In the genomic region with DNA sequence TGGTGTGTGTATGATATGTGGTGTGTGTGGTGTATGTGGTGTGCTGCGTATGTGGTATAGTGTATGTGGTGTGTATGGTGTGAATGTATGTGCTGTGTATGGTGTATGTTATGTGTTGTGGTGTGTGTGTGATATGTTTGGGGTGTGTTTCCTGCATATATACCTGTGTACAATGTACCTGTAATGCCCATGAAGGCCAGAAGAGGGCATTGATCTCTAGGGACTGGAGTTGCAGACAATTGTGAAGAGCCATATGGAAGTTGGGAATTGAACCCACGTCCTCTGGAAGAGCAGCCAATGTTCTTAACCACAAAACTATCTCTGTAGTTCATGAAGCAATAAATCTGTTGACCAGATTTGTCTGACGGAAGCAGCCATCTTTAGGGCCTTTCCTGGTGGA, we compare ENCODE assay signal across 12 mouse cellular contexts. TPM values are rescaled to one million over a fixed set of nuclear protein-coding genes. Genes with fewer than 3 reads are reported as not detected.
A peak's percentile ranks its signal among the peaks of the same experiment; 100 is the strongest.
DNase-seq lines count a peak whose midpoint lies in the region; ATAC-seq and TF ChIP-seq lines count a peak whose summit lies in the region.
"Had no signal": no experiment of that assay in that cellular context is flagged by ENCODE, and none has a peak within 500 bp of the region (broad histone marks: within the 10 kb centered on the region; RNA-seq: fewer than 3 reads in every experiment).

No protein-coding gene starts in this region.

- TF ChIP-seq POLR2A in CH12.LX (IDR thresholded peaks at IDR 0.05; ENCODE audit: low read depth, low read length) = no peak

- H3K4me3 ChIP-seq in hindbrain, postnatal 0 days (ENCODE audit: low read length) = no peak overlapping the region
- no peak overlapping the region for H3K4me3 ChIP-seq in hindbrain, embryonic 10.5 days
- H3K4me3 ChIP-seq in liver, postnatal 0 days (ENCODE audit: low read depth, low read length) = no peak overlapping the region
- H3K4me3 ChIP-seq in CH12.LX (replicated peaks in 1 of 3; ENCODE audit: low read depth in 2 of 3, low read length in 2 of 3, poor library complexity in 1 of 3) = no peak overlapping the region
- H3K4me3 ChIP-seq: heart, embryonic 15.5 days; limb, embryonic 12.5 days; myocyte had no signal

- no peak for ATAC-seq in hindbrain, postnatal 0 days
- ATAC-seq in liver, postnatal 0 days = no peak

- H3K9ac ChIP-seq in hindbrain, postnatal 0 days (replicated peaks; ENCODE audit: low read length) = no peak overlapping the region
- H3K9ac ChIP-seq in liver, postnatal 0 days (replicated peaks) = no peak overlapping the region
- no peak overlapping the region for H3K9ac ChIP-seq in CH12.LX (ENCODE audit: insufficient read depth, low read depth)
- H3K9ac ChIP-seq: heart, embryonic 15.5 days; limb, embryonic 12.5 days had no signal

- no peaks in the 10 kb centered on the region for H3K79me2 ChIP-seq in CH12.LX (replicated peaks; ENCODE audit: control insufficient read depth, extremely low read depth, insufficient read depth, poor library complexity, severe bottlenecking)

- dilution Hi-C loops in CH12.LX (cut with MboI; ENCODE audit: extremely low pct_ligation_motif_present, extremely low pct_unique_long_range_greater_than_20kb, low sequenced_read_pairs) = no loop called here

- no peak for TF ChIP-seq EP300 in liver, postnatal 0 days (IDR thresholded peaks at IDR 0.05; ENCODE audit: low read depth)
- TF ChIP-seq EP300 in CH12.LX (IDR thresholded peaks at IDR 0.05; ENCODE audit: low read length) = no peak

- TF ChIP-seq RAD21 in CH12.LX (IDR thresholded peaks at IDR 0.05; ENCODE audit: low read depth, low read length) = no peak; the same call in none of the 2 replicates

- no peaks in the 10 kb centered on the region for H3K4me1 ChIP-seq in hindbrain, postnatal 0 days (ENCODE audit: insufficient read depth, low read length)
- peaks cover 24% of the 10 kb centered on the region for H3K4me1 ChIP-seq in hindbrain, embryonic 10.5 days (replicated peaks)
- H3K4me1 ChIP-seq in liver, postnatal 0 days (ENCODE audit: insufficient read depth) = no peaks in the 10 kb centered on the region
- H3K4me1 ChIP-seq in CH12.LX (ENCODE audit: control insufficient read depth in 1 of 2, insufficient read depth in 2 of 2) = peaks cover 4 to 5% of the 10 kb centered on the region in 2 experiments; a peak in 2 of 4 replicates

- TF ChIP-seq CTCF in hindbrain, postnatal 0 days (IDR thresholded peaks at IDR 0.05; ENCODE audit: low read depth) = peak; percentile 61
- TF ChIP-seq CTCF in liver, postnatal 0 days (IDR thresholded peaks at IDR 0.05; ENCODE audit: low read depth) = peak; percentile 41
- TF ChIP-seq CTCF in CH12.LX (conservative IDR thresholded peaks at IDR 0.05 in 1 of 2, IDR thresholded peaks at IDR 0.05 in 1 of 2; ENCODE audit: low read depth in 2 of 2, low read length in 2 of 2) = peak; percentile 43 to 47

- in situ Hi-C loops in CH12.LX (cut with MboI; ENCODE audit: low pct_ligation_motif_present, low pct_unique_long_range_greater_than_20kb, low sequenced_read_pairs) = no loop called here

- no peak overlapping the region for H3K27ac ChIP-seq in hindbrain, postnatal 0 days
- no peak overlapping the region for H3K27ac ChIP-seq in hindbrain, embryonic 10.5 days
- no peak overlapping the region for H3K27ac ChIP-seq in liver, postnatal 0 days (ENCODE audit: low read depth)
- H3K27ac ChIP-seq in CH12.LX (ENCODE audit: insufficient read depth, low read depth) = no peak overlapping the region
- H3K27ac ChIP-seq: heart, embryonic 15.5 days; limb, embryonic 12.5 days had no signal

- no peaks in the 10 kb centered on the region for H3K9me3 ChIP-seq in hindbrain, postnatal 0 days (ENCODE audit: low read length)
- H3K9me3 ChIP-seq in hindbrain, embryonic 10.5 days = peaks cover 5% of the 10 kb centered on the region; the same call in 1 of the 2 replicates
- no peaks in the 10 kb centered on the region for H3K9me3 ChIP-seq in liver, postnatal 0 days (ENCODE audit: low read length)
- H3K9me3 ChIP-seq in CH12.LX (replicated peaks; ENCODE audit: low read length) = peaks cover 7% of the 10 kb centered on the region
- H3K9me3 ChIP-seq: heart, embryonic 15.5 days; limb, embryonic 12.5 days had no signal

- H3K36me3 ChIP-seq in hindbrain, postnatal 0 days (ENCODE audit: insufficient read depth, low read length) = no peaks in the 10 kb centered on the region
- H3K36me3 ChIP-seq in hindbrain, embryonic 10.5 days = no peaks in the 10 kb centered on the region
- H3K36me3 ChIP-seq in liver, postnatal 0 days (replicated peaks; ENCODE audit: insufficient read depth, low read length) = no peaks in the 10 kb centered on the region
- no peaks in the 10 kb centered on the region for H3K36me3 ChIP-seq in CH12.LX (replicated peaks in 1 of 2; ENCODE audit: control insufficient read depth in 1 of 2, insufficient read depth in 1 of 2, low read length in 1 of 2)
- H3K36me3 ChIP-seq: heart, embryonic 15.5 days; limb, embryonic 12.5 days had no signal

- no peak overlapping the region for H3K4me2 ChIP-seq in hindbrain, postnatal 0 days (ENCODE audit: low read depth, low read length)
- H3K4me2 ChIP-seq in liver, postnatal 0 days (ENCODE audit: low read depth, low read length) = no peak overlapping the region
- no peak overlapping the region for H3K4me2 ChIP-seq in CH12.LX (ENCODE audit: insufficient read depth, low read depth, poor library complexity, severe bottlenecking)
- H3K4me2 ChIP-seq: heart, embryonic 15.5 days; limb, embryonic 12.5 days had no signal

- 72% methylated on average over 3 of the region's 3 CpGs for WGBS in hindbrain, postnatal 0 days
- 74% methylated on average over 3 of the region's 3 CpGs for WGBS in hindbrain, embryonic 10.5 days
- WGBS in liver, postnatal 0 days (ENCODE audit: insufficient replicate concordance) = 57% methylated on average over 3 of the region's 3 CpGs

- DNase-seq in hindbrain, postnatal 0 days (ENCODE audit: low spot score) = no peak
- DNase-seq in hindbrain, embryonic 10.5 days (ENCODE audit: low spot score) = no peak
- DNase-seq in liver, postnatal 0 days = no peak
- DNase-seq in liver (no peak), CH12.LX (ENCODE audit: extremely low read depth) (peak; percentile 18), ZHBTc4 (ENCODE audit: low read depth, low spot score) (peak; percentile 45)
- no peak for DNase-seq in embryo, embryonic 11 days
- no peak for DNase-seq in urinary bladder, postnatal 10 days (ENCODE audit: low spot score)

- no peaks in the 10 kb centered on the region for H3K27me3 ChIP-seq in hindbrain, postnatal 0 days (ENCODE audit: insufficient read depth, low read length)
- H3K27me3 ChIP-seq in hindbrain, embryonic 10.5 days (ENCODE audit: insufficient read depth, poor library complexity, severe bottlenecking) = peaks cover 30% of the 10 kb centered on the region
- no peaks in the 10 kb centered on the region for H3K27me3 ChIP-seq in liver, postnatal 0 days (ENCODE audit: insufficient read depth, low read length)
- peaks cover 25% of the 10 kb centered on the region for H3K27me3 ChIP-seq in CH12.LX (replicated peaks)
- H3K27me3 ChIP-seq: heart, embryonic 15.5 days; limb, embryonic 12.5 days had no signal

TF ChIP-seq in CH12.LX, 34 proteins besides CTCF, POLR2A, EP300 and RAD21:
- no peak for TF ChIP-seq POLR2AphosphoS2 (IDR thresholded peaks at IDR 0.05; ENCODE audit: low read depth, low read length)
- no peak for TF ChIP-seq E2F4 (IDR thresholded peaks at IDR 0.05; ENCODE audit: insufficient replicate concordance, low read depth, low read length)
- no peak for TF ChIP-seq ETS1 (conservative IDR thresholded peaks at IDR 0.05; ENCODE audit: low read depth, low read length)
- no peak for TF ChIP-seq MYC (IDR thresholded peaks at IDR 0.05; ENCODE audit: low read depth, low read length)
- TF ChIP-seq ELF1 (IDR thresholded peaks at IDR 0.05; ENCODE audit: low read depth, low read length) = no peak
- TF ChIP-seq HCFC1 (IDR thresholded peaks at IDR 0.05; ENCODE audit: low read depth, low read length) = no peak
- TF ChIP-seq JUN (IDR thresholded peaks at IDR 0.05; ENCODE audit: insufficient read depth, low read depth, low read length) = no peak
- no peak for TF ChIP-seq SMC3 (IDR thresholded peaks at IDR 0.05; ENCODE audit: low read depth, low read length)
- no peak for TF ChIP-seq KAT2A (IDR thresholded peaks at IDR 0.05; ENCODE audit: insufficient replicate concordance, low read length)
- TF ChIP-seq GABPA (IDR thresholded peaks at IDR 0.05; ENCODE audit: insufficient replicate concordance, low read depth, low read length) = no peak
- no peak for TF ChIP-seq IRF4 (IDR thresholded peaks at IDR 0.05; ENCODE audit: low read depth, low read length)
- TF ChIP-seq ZNF384 (IDR thresholded peaks at IDR 0.05; ENCODE audit: low read depth, low read length) = no peak
- TF ChIP-seq NELFE (IDR thresholded peaks at IDR 0.05; ENCODE audit: low read depth, low read length) = no peak
- TF ChIP-seq USF2 (conservative IDR thresholded peaks at IDR 0.05; ENCODE audit: low read depth, low read length) = no peak
- no peak for TF ChIP-seq MAZ (IDR thresholded peaks at IDR 0.05; ENCODE audit: low read depth, low read length)
- TF ChIP-seq ZC3H11A (IDR thresholded peaks at IDR 0.05; ENCODE audit: low read depth, low read length) = no peak
- no peak for TF ChIP-seq USF1 (IDR thresholded peaks at IDR 0.05; ENCODE audit: low read depth, low read length)

RNA-seq across cellular contexts. Expression of gene Wnt7b, which starts 15.1 kb away (rescaled TPM):
- 56.6 and 63.1 TPM in 2 replicates for total RNA-seq in hindbrain, postnatal 0 days (2014; rRNA removed)
- polyA plus RNA-seq in hindbrain, postnatal 0 days (2015; fragmentation: Nextera tagmentation; extraction: Ambion mirVana) = 26.0 and 27.2 TPM in 2 replicates
- 52.3 and 127 TPM in 2 replicates for polyA plus RNA-seq in hindbrain, embryonic 10.5 days (2016; fragmentation: Nextera tagmentation; extraction: Ambion mirVana)
- 0.05 and 0.09 TPM in 2 replicates for polyA plus RNA-seq in liver, postnatal 0 days (2015; fragmentation: Nextera tagmentation; extraction: Ambion mirVana)
- not detected in 2 replicates for total RNA-seq in CH12.LX (2012; rRNA removed)
- not detected in 2 replicates for total RNA-seq in CH12.LX (2014; rRNA removed)
- polyA plus RNA-seq in CH12.LX (2012; ENCODE audit: insufficient read length, low read depth) = not detected in 2 replicates
- total RNA-seq: megakaryocyte-erythroid progenitor cell, adult 5-6 weeks had no signal

Comparison
In these comparisons a context has a peak if more than half of its experiments do, and no peak if none do; other contexts are left out.
1. DNase-seq: peak in CH12.LX (single experiment) and ZHBTc4 (single experiment); none in hindbrain, postnatal 0 days (single experiment), hindbrain, embryonic 10.5 days (single experiment), liver, postnatal 0 days (single experiment), liver (single experiment), embryo, embryonic 11 days (single experiment) and urinary bladder, postnatal 10 days (single experiment).
2. RNA of gene Wnt7b, which starts 15.1 kb away (polyA plus RNA-seq): 52.3 to 127 TPM in hindbrain, embryonic 10.5 days and 26.0 to 27.2 TPM in hindbrain, postnatal 0 days; 0.05 to 0.09 TPM in liver, postnatal 0 days and not detected in CH12.LX; every median in the first group is over 10 times any median in the second.
3. Peak in every context shown above with its lines, with median percentiles within 50 percentile points of each other: CTCF ChIP-seq.